Mouse (Mus musculus): ENCODE results near the gene Zfp111. TPM values are rescaled to one million over a fixed set of nuclear protein-coding genes. Genes with fewer than 3 reads are reported as not detected.

Zfp111 gene
- polyA plus RNA-seq, 1 experiment, result 8.9 TPM

- peak within 1 kb of the TSS; percentile 74 for H3K9ac ChIP-seq (ENCODE audit: low read depth, poor library complexity, severe bottlenecking)
- no peak for TF ChIP-seq CTCF (IDR thresholded peaks at IDR 0.05; ENCODE audit: low read depth, low read length)
- no peak for TF ChIP-seq EP300 (IDR thresholded peaks at IDR 0.05; ENCODE audit: insufficient read depth, low read depth, low read length)
- TF ChIP-seq POLR2A (IDR thresholded peaks at IDR 0.05; ENCODE audit: insufficient read depth, low read length), result no peak
- H3K9me3 ChIP-seq (replicated peaks; ENCODE audit: control insufficient read depth, insufficient read depth, low read length, poor library complexity, severe bottlenecking), result no peaks in the 10 kb centered on the region
- H3K4me1 ChIP-seq (ENCODE audit: control insufficient read depth, insufficient read depth, low read length), result no peaks in the 10 kb centered on the region
- H3K27me3 ChIP-seq (ENCODE audit: control insufficient read depth, insufficient read depth, low read length, poor library complexity, severe bottlenecking), result no peaks in the 10 kb centered on the region
- H3K36me3 ChIP-seq (ENCODE audit: control insufficient read depth, insufficient read depth, low read length, poor library complexity, severe bottlenecking), result no peaks in the 10 kb centered on the region
- peak within 1 kb of the TSS; percentile 88 for H3K4me3 ChIP-seq (ENCODE audit: low read depth, low read length)
- no peak within 1 kb of the TSS for H3K27ac ChIP-seq (ENCODE audit: insufficient read depth, low read length)
These were observed 26.0 kb upstream of the Zfp111 start, which contains the start of gene Zfp109 for GRCm38 (mm10) chr7:24237040-24237791. TSS of gene Zfp109 (minus strand) at chr7:24237560.

DNA sequence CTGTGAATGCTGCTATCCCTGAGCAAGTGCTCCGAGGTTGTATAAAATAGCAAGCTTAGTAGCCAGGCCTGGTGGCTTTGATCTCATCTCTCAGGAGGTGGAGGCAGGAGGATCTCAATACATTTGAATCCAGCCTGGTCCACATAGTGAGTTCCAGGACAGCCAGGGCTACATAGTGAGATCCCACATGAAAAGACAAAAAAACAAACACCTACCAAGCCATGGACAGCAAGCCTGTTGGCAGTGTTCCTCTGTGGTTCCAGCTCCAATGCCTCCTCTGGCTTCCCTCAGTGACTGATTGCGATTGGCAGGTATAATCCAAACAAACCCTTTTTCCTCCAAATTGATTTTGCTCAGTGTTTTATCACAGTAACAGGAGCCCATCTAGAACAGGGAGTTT lies 947 bp downstream of the Zfp111 start:
- TF ChIP-seq CTCF (IDR thresholded peaks at IDR 0.05; ENCODE audit: low read depth, low read length) (no peak), POLR2A (IDR thresholded peaks at IDR 0.05; ENCODE audit: insufficient read depth, low read length) (no peak), EP300 (IDR thresholded peaks at IDR 0.05; ENCODE audit: insufficient read depth, low read depth, low read length) (no peak)
- Histone ChIP-seq H3K4me1 (ENCODE audit: control insufficient read depth, insufficient read depth, low read length) (peaks cover 1% of the 10 kb centered on the region), H3K4me3 (ENCODE audit: low read depth, low read length) (no peak overlapping the region), H3K27ac (ENCODE audit: insufficient read depth, low read length) (no peak overlapping the region), H3K36me3 (ENCODE audit: control insufficient read depth, insufficient read depth, low read length, poor library complexity, severe bottlenecking) (no peaks in the 10 kb centered on the region), H3K27me3 (ENCODE audit: control insufficient read depth, insufficient read depth, low read length, poor library complexity, severe bottlenecking) (peaks cover 1% of the 10 kb centered on the region; the same call in 1 of the 2 replicates), H3K9ac (ENCODE audit: low read depth, poor library complexity, severe bottlenecking) (no peak overlapping the region), H3K9me3 (replicated peaks; ENCODE audit: control insufficient read depth, insufficient read depth, low read length, poor library complexity, severe bottlenecking) (no peaks in the 10 kb centered on the region)

DNA sequence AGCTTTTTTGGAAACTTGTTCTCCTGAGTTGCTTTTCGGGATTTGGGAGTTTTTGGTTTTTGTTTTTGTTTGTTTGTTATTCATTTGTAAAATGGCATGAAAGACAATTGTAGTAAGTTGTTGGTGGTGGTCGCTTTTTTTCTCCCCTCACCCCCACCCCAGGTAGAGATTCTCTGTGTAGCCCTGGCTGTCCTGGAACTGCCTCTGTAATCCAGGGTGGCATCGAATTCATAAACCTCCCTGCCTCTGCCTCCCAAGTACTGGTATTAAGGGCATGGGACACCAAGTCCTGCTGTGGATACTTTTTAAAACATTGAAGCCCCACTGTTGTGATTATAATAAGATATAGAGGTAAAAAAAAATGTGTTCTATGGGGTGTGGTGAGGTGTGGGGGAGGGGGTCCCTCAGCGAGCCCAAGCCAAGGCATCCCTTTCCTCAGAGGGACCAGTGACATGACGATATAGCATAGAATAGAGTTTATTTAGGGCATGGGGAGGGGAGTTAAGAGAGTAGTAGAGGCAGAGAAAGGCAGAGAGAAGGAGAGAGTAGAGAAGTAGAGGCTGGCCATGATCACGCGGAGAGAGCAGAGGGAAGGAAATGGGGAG lies 2.9 kb downstream of the Zfp111 start:
- H3K9ac ChIP-seq (ENCODE audit: low read depth, poor library complexity, severe bottlenecking), result no peak overlapping the region
- no peaks in the 10 kb centered on the region; the same call in 1 of the 2 replicates for H3K27me3 ChIP-seq (ENCODE audit: control insufficient read depth, insufficient read depth, low read length, poor library complexity, severe bottlenecking)
- H3K4me1 ChIP-seq (ENCODE audit: control insufficient read depth, insufficient read depth, low read length), result peaks cover 1% of the 10 kb centered on the region
- H3K9me3 ChIP-seq (replicated peaks; ENCODE audit: control insufficient read depth, insufficient read depth, low read length, poor library complexity, severe bottlenecking), result no peaks in the 10 kb centered on the region
- H3K27ac ChIP-seq (ENCODE audit: insufficient read depth, low read length), result no peak overlapping the region
- no peak overlapping the region for H3K4me3 ChIP-seq (ENCODE audit: low read depth, low read length)
- no peak for TF ChIP-seq EP300 (IDR thresholded peaks at IDR 0.05; ENCODE audit: insufficient read depth, low read depth, low read length)
- no peak for TF ChIP-seq POLR2A (IDR thresholded peaks at IDR 0.05; ENCODE audit: insufficient read depth, low read length)
- no peak for TF ChIP-seq CTCF (IDR thresholded peaks at IDR 0.05; ENCODE audit: low read depth, low read length)
- peaks cover 2% of the 10 kb centered on the region; the same call in 1 of the 2 replicates for H3K36me3 ChIP-seq (ENCODE audit: control insufficient read depth, insufficient read depth, low read length, poor library complexity, severe bottlenecking)

GRCm38 (mm10) chr7:24207488-24208261 lies 3.6 kb downstream of the Zfp111 start:
- Histone ChIP-seq H3K4me3 (ENCODE audit: low read depth, low read length) (peak overlapping the region; percentile 97), H3K27ac (ENCODE audit: insufficient read depth, low read length) (no peak overlapping the region), H3K9me3 (replicated peaks; ENCODE audit: control insufficient read depth, insufficient read depth, low read length, poor library complexity, severe bottlenecking) (no peaks in the 10 kb centered on the region), H3K9ac (ENCODE audit: low read depth, poor library complexity, severe bottlenecking) (peak overlapping the region; percentile 82), H3K36me3 (ENCODE audit: control insufficient read depth, insufficient read depth, low read length, poor library complexity, severe bottlenecking) (peaks cover 2% of the 10 kb centered on the region), H3K4me1 (ENCODE audit: control insufficient read depth, insufficient read depth, low read length) (peaks cover 1% of the 10 kb centered on the region), H3K27me3 (ENCODE audit: control insufficient read depth, insufficient read depth, low read length, poor library complexity, severe bottlenecking) (no peaks in the 10 kb centered on the region; the same call in 1 of the 2 replicates)
- TF ChIP-seq POLR2A (IDR thresholded peaks at IDR 0.05; ENCODE audit: insufficient read depth, low read length), result no peak
- TF ChIP-seq CTCF (IDR thresholded peaks at IDR 0.05; ENCODE audit: low read depth, low read length), result no peak
- no peak for TF ChIP-seq EP300 (IDR thresholded peaks at IDR 0.05; ENCODE audit: insufficient read depth, low read depth, low read length)

- TF ChIP-seq EP300 (IDR thresholded peaks at IDR 0.05; ENCODE audit: insufficient read depth, low read depth, low read length), result no peak
- no peak for TF ChIP-seq POLR2A (IDR thresholded peaks at IDR 0.05; ENCODE audit: insufficient read depth, low read length)
- TF ChIP-seq CTCF (IDR thresholded peaks at IDR 0.05; ENCODE audit: low read depth, low read length), result no peak
- H3K9me3 ChIP-seq (replicated peaks; ENCODE audit: control insufficient read depth, insufficient read depth, low read length, poor library complexity, severe bottlenecking), result peaks cover 7% of the 10 kb centered on the region
- no peaks in the 10 kb centered on the region for H3K27me3 ChIP-seq (ENCODE audit: control insufficient read depth, insufficient read depth, low read length, poor library complexity, severe bottlenecking)
- H3K27ac ChIP-seq (ENCODE audit: insufficient read depth, low read length), result no peak overlapping the region
- no peaks in the 10 kb centered on the region for H3K4me1 ChIP-seq (ENCODE audit: control insufficient read depth, insufficient read depth, low read length)
- no peak overlapping the region for H3K9ac ChIP-seq (ENCODE audit: low read depth, poor library complexity, severe bottlenecking)
- no peak overlapping the region for H3K4me3 ChIP-seq (ENCODE audit: low read depth, low read length)
- H3K36me3 ChIP-seq (ENCODE audit: control insufficient read depth, insufficient read depth, low read length, poor library complexity, severe bottlenecking), result peaks cover 27% of the 10 kb centered on the region
These were observed 14.3 kb downstream of the Zfp111 start for GRCm38 (mm10) chr7:24196961-24197360.

Measured in ES-Bruce4 (cell line).